Mouse (Mus musculus): Measurements from ENCODE around the gene Cyth1.

- TF ChIP-seq CTCF (IDR thresholded peaks at IDR 0.05; ENCODE audit: low read depth, low read length) (no peak), POLR2A (IDR thresholded peaks at IDR 0.05; ENCODE audit: insufficient read depth, low read length) (no peak)
Measured at GRCm38 (mm10) chr11:118289037-118289511, 40.7 kb upstream of the Cyth1 start.

All from ES-Bruce4 (cell line).